Mouse (Mus musculus): ENCODE data around the gene Tfb1m. TPM values are rescaled to one million over a fixed set of nuclear protein-coding genes. Genes with fewer than 3 reads are reported as not detected.

Tfb1m gene
- polyA plus RNA-seq (2014; fragmentation: Nextera tagmentation; extraction: Ambion mirVana), result 19.9 and 21.1 TPM in 2 replicates

- H3K36me3 ChIP-seq (ENCODE audit: control insufficient read depth, insufficient read depth, low read length), result no peaks in the 10 kb centered on the region
- peak within 1 kb of the TSS; percentile 59 for H3K4me3 ChIP-seq (ENCODE audit: low read depth, low read length)
- H3K9ac ChIP-seq (ENCODE audit: low read length), result peak within 1 kb of the TSS; percentile 57
- peaks cover 2% of the 10 kb centered on the region; the same call in 1 of the 2 replicates for H3K4me1 ChIP-seq (replicated peaks; ENCODE audit: control insufficient read depth, insufficient read depth, low read length)
- H3K27ac ChIP-seq (ENCODE audit: low read depth, low read length), result peak within 1 kb of the TSS; percentile 60
- ATAC-seq (replicated peaks; ENCODE audit: low FRiP score) (peak; percentile 100), DNase-seq (ENCODE audit: low spot score) (peak; percentile 97)
- H3K4me2 ChIP-seq (ENCODE audit: low read depth, low read length, severe bottlenecking), result peak within 1 kb of the TSS; percentile 50
- H3K27me3 ChIP-seq (ENCODE audit: control insufficient read depth, insufficient read depth, low read length), result no peaks in the 10 kb centered on the region
- H3K9me3 ChIP-seq (ENCODE audit: control insufficient read depth, low read length), result no peaks in the 10 kb centered on the region
- 1% methylated on average over 60 of the region's 60 CpGs for WGBS
Measured at GRCm38 (mm10) chr17:3557331-3558311, at the start of gene Tfb1m. Gene Tfb1m, minus strand, starts transcription at chr17:3557781.

GRCm38 (mm10) chr17:3602954-3603672, 45.5 kb upstream of the Tfb1m start:
- H3K36me3 ChIP-seq (ENCODE audit: control insufficient read depth, insufficient read depth, low read length), result no peaks in the 10 kb centered on the region
- H3K4me1 ChIP-seq (replicated peaks; ENCODE audit: control insufficient read depth, insufficient read depth, low read length), result no peaks in the 10 kb centered on the region
- no peak for ATAC-seq (replicated peaks; ENCODE audit: low FRiP score)
- no peaks in the 10 kb centered on the region for H3K9me3 ChIP-seq (ENCODE audit: control insufficient read depth, low read length)
- no peaks in the 10 kb centered on the region for H3K27me3 ChIP-seq (ENCODE audit: control insufficient read depth, insufficient read depth, low read length)
- H3K4me3 ChIP-seq (ENCODE audit: low read depth, low read length), result no peak overlapping the region
- WGBS, result 89% methylated on average over 6 of the region's 6 CpGs
- no peak overlapping the region for H3K9ac ChIP-seq (ENCODE audit: low read length)
- no peak for DNase-seq (ENCODE audit: low spot score)
- H3K27ac ChIP-seq (ENCODE audit: low read depth, low read length), result no peak overlapping the region
- H3K4me2 ChIP-seq (ENCODE audit: low read depth, low read length, severe bottlenecking), result no peak overlapping the region

GRCm38 (mm10) chr17:3598393-3598792, 40.8 kb upstream of the Tfb1m start:
- Histone ChIP-seq H3K27me3 (ENCODE audit: control insufficient read depth, insufficient read depth, low read length) (no peaks in the 10 kb centered on the region), H3K4me2 (ENCODE audit: low read depth, low read length, severe bottlenecking) (no peak overlapping the region), H3K36me3 (ENCODE audit: control insufficient read depth, insufficient read depth, low read length) (no peaks in the 10 kb centered on the region), H3K4me1 (replicated peaks; ENCODE audit: control insufficient read depth, insufficient read depth, low read length) (no peaks in the 10 kb centered on the region), H3K4me3 (ENCODE audit: low read depth, low read length) (no peak overlapping the region), H3K9ac (ENCODE audit: low read length) (no peak overlapping the region), H3K9me3 (ENCODE audit: control insufficient read depth, low read length) (no peaks in the 10 kb centered on the region), H3K27ac (ENCODE audit: low read depth, low read length) (no peak overlapping the region)
- ATAC-seq (replicated peaks; ENCODE audit: low FRiP score) (no peak), DNase-seq (ENCODE audit: low spot score) (no peak)
- WGBS, result 80% methylated on average over 1 of the region's 1 CpGs

GRCm38 (mm10) chr17:3597866-3598265, 40.3 kb upstream of the Tfb1m start:
- 82% methylated on average over 1 of the region's 1 CpGs for whole genome bisulfite sequencing
- H3K4me3 ChIP-seq (ENCODE audit: low read depth, low read length), result no peak overlapping the region
- ATAC-seq (replicated peaks; ENCODE audit: low FRiP score), result no peak

GRCm38 (mm10) chr17:3597130-3597529, 39.5 kb upstream of the Tfb1m start:
- no peak for ATAC-seq (replicated peaks; ENCODE audit: low FRiP score)
- DNase-seq (ENCODE audit: low spot score), result no peak
- no peak overlapping the region for H3K9ac ChIP-seq (ENCODE audit: low read length)
- no peak overlapping the region for H3K4me2 ChIP-seq (ENCODE audit: low read depth, low read length, severe bottlenecking)
- no peak overlapping the region for H3K4me3 ChIP-seq (ENCODE audit: low read depth, low read length)
- H3K27ac ChIP-seq (ENCODE audit: low read depth, low read length), result no peak overlapping the region
- no peaks in the 10 kb centered on the region for H3K9me3 ChIP-seq (ENCODE audit: control insufficient read depth, low read length)
- H3K4me1 ChIP-seq (replicated peaks; ENCODE audit: control insufficient read depth, insufficient read depth, low read length), result no peaks in the 10 kb centered on the region
- H3K27me3 ChIP-seq (ENCODE audit: control insufficient read depth, insufficient read depth, low read length), result no peaks in the 10 kb centered on the region
- 88% methylated on average over 1 of the region's 1 CpGs for WGBS
- H3K36me3 ChIP-seq (ENCODE audit: control insufficient read depth, insufficient read depth, low read length), result no peaks in the 10 kb centered on the region

More at GRCm38 (mm10) chr17:3597866-3598265, 40.3 kb upstream of the Tfb1m start:
- Histone ChIP-seq H3K4me1 (replicated peaks; ENCODE audit: control insufficient read depth, insufficient read depth, low read length) (no peaks in the 10 kb centered on the region), H3K9ac (ENCODE audit: low read length) (no peak overlapping the region), H3K27ac (ENCODE audit: low read depth, low read length) (no peak overlapping the region), H3K36me3 (ENCODE audit: control insufficient read depth, insufficient read depth, low read length) (no peaks in the 10 kb centered on the region), H3K27me3 (ENCODE audit: control insufficient read depth, insufficient read depth, low read length) (no peaks in the 10 kb centered on the region), H3K4me2 (ENCODE audit: low read depth, low read length, severe bottlenecking) (no peak overlapping the region), H3K9me3 (ENCODE audit: control insufficient read depth, low read length) (no peaks in the 10 kb centered on the region)
- DNase-seq (ENCODE audit: low spot score), result no peak

GRCm38 (mm10) chr17:3570876-3571275, 13.3 kb upstream of the Tfb1m start:
- WGBS, result 7% methylated on average over 12 of the region's 12 CpGs
- Histone ChIP-seq H3K4me3 (ENCODE audit: low read depth, low read length) (no peak overlapping the region), H3K4me2 (ENCODE audit: low read depth, low read length, severe bottlenecking) (no peak overlapping the region), H3K9ac (ENCODE audit: low read length) (no peak overlapping the region), H3K4me1 (replicated peaks; ENCODE audit: control insufficient read depth, insufficient read depth, low read length) (no peaks in the 10 kb centered on the region), H3K9me3 (ENCODE audit: control insufficient read depth, low read length) (no peaks in the 10 kb centered on the region), H3K27ac (ENCODE audit: low read depth, low read length) (no peak overlapping the region), H3K36me3 (ENCODE audit: control insufficient read depth, insufficient read depth, low read length) (no peaks in the 10 kb centered on the region), H3K27me3 (ENCODE audit: control insufficient read depth, insufficient read depth, low read length) (no peaks in the 10 kb centered on the region)
- DNase-seq (ENCODE audit: low spot score), result peak; percentile 84
- ATAC-seq (replicated peaks; ENCODE audit: low FRiP score), result 0 out of 2 replicates have a peak, but pooled peaks have one; percentile 33

- H3K9me3 ChIP-seq (ENCODE audit: control insufficient read depth, low read length), result no peaks in the 10 kb centered on the region
- 60% methylated on average over 8 of the region's 8 CpGs for WGBS
- ATAC-seq (replicated peaks; ENCODE audit: low FRiP score) (no peak), DNase-seq (ENCODE audit: low spot score) (no peak)
- no peaks in the 10 kb centered on the region for H3K27me3 ChIP-seq (ENCODE audit: control insufficient read depth, insufficient read depth, low read length)
- H3K36me3 ChIP-seq (ENCODE audit: control insufficient read depth, insufficient read depth, low read length), result no peaks in the 10 kb centered on the region
- peaks cover 2% of the 10 kb centered on the region; the same call in 1 of the 2 replicates for H3K4me1 ChIP-seq (replicated peaks; ENCODE audit: control insufficient read depth, insufficient read depth, low read length)
- no peak overlapping the region for H3K27ac ChIP-seq (ENCODE audit: low read depth, low read length)
- H3K4me2 ChIP-seq (ENCODE audit: low read depth, low read length, severe bottlenecking), result no peak overlapping the region
- no peak overlapping the region for H3K4me3 ChIP-seq (ENCODE audit: low read depth, low read length)
- H3K9ac ChIP-seq (ENCODE audit: low read length), result no peak overlapping the region
Measured at GRCm38 (mm10) chr17:3562405-3562804, 4.8 kb upstream of the Tfb1m start.

- H3K36me3 ChIP-seq (ENCODE audit: control insufficient read depth, insufficient read depth, low read length), result no peaks in the 10 kb centered on the region
- H3K4me2 ChIP-seq (ENCODE audit: low read depth, low read length, severe bottlenecking), result no peak overlapping the region
- H3K27ac ChIP-seq (ENCODE audit: low read depth, low read length), result no peak overlapping the region
- no peak overlapping the region for H3K4me3 ChIP-seq (ENCODE audit: low read depth, low read length)
- H3K27me3 ChIP-seq (ENCODE audit: control insufficient read depth, insufficient read depth, low read length), result no peaks in the 10 kb centered on the region
- H3K9ac ChIP-seq (ENCODE audit: low read length), result no peak overlapping the region
- WGBS, result 84% methylated on average over 3 of the region's 3 CpGs
- ATAC-seq (replicated peaks; ENCODE audit: low FRiP score) (no peak), DNase-seq (ENCODE audit: low spot score) (no peak)
- no peaks in the 10 kb centered on the region for H3K9me3 ChIP-seq (ENCODE audit: control insufficient read depth, low read length)
- H3K4me1 ChIP-seq (replicated peaks; ENCODE audit: control insufficient read depth, insufficient read depth, low read length), result peaks cover 2% of the 10 kb centered on the region; the same call in 1 of the 2 replicates
Measured at GRCm38 (mm10) chr17:3560534-3560933, 3.0 kb upstream of the Tfb1m start.
